Mouse (Mus musculus): ENCODE data around the gene Gp9. TPM values are rescaled to one million over a fixed set of nuclear protein-coding genes. Genes with fewer than 3 reads are reported as not detected.

Gene Gp9
- polyA plus RNA-seq, 1 experiment from 2014 or later: 3.3 TPM

GRCm38 (mm10) chr6:87795385-87796150, 17.7 kb downstream of the Gp9 start:
- ATAC-seq (replicated peaks; ENCODE audit: low FRiP score, low TSS enrichment, low read depth) (no peak), DNase-seq (ENCODE audit: low spot score) (no peak)
- H3K9ac ChIP-seq (ENCODE audit: low read length): no peak overlapping the region
- H3K4me1 ChIP-seq (replicated peaks; ENCODE audit: control insufficient read depth, insufficient read depth, low read length): no peaks in the 10 kb centered on the region
- H3K4me3 ChIP-seq (ENCODE audit: low read depth, low read length): no peak overlapping the region
- no peak overlapping the region for H3K27ac ChIP-seq (ENCODE audit: low read depth)
- H3K27me3 ChIP-seq (replicated peaks; ENCODE audit: control insufficient read depth, insufficient read depth, low read length): no peaks in the 10 kb centered on the region
- no peak overlapping the region for H3K4me2 ChIP-seq (ENCODE audit: low read length)
- 71% methylated on average over 6 of the region's 6 CpGs for WGBS
- H3K36me3 ChIP-seq (ENCODE audit: control insufficient read depth, insufficient read depth, low read length): peaks cover 8% of the 10 kb centered on the region; the same call in 1 of the 2 replicates
- no peaks in the 10 kb centered on the region for H3K9me3 ChIP-seq (ENCODE audit: control insufficient read depth, low read length)

GRCm38 (mm10) chr6:87796251-87796880, 18.5 kb downstream of the Gp9 start:
- peaks cover 8% of the 10 kb centered on the region; the same call in 1 of the 2 replicates for H3K36me3 ChIP-seq (ENCODE audit: control insufficient read depth, insufficient read depth, low read length)
- no peak overlapping the region for H3K4me3 ChIP-seq (ENCODE audit: low read depth, low read length)
- DNase-seq (ENCODE audit: low spot score) (no peak), ATAC-seq (replicated peaks; ENCODE audit: low FRiP score, low TSS enrichment, low read depth) (no peak)
- H3K4me2 ChIP-seq (ENCODE audit: low read length): no peak overlapping the region
- no peak overlapping the region for H3K9ac ChIP-seq (ENCODE audit: low read length)
- H3K9me3 ChIP-seq (ENCODE audit: control insufficient read depth, low read length): no peaks in the 10 kb centered on the region
- H3K27ac ChIP-seq (ENCODE audit: low read depth): no peak overlapping the region
- WGBS: 66% methylated on average over 6 of the region's 6 CpGs
- H3K4me1 ChIP-seq (replicated peaks; ENCODE audit: control insufficient read depth, insufficient read depth, low read length): no peaks in the 10 kb centered on the region
- no peaks in the 10 kb centered on the region for H3K27me3 ChIP-seq (replicated peaks; ENCODE audit: control insufficient read depth, insufficient read depth, low read length)

- H3K4me2 ChIP-seq (ENCODE audit: low read length): no peak overlapping the region
- no peaks in the 10 kb centered on the region for H3K4me1 ChIP-seq (replicated peaks; ENCODE audit: control insufficient read depth, insufficient read depth, low read length)
- WGBS: 10% methylated on average over 2 of the region's 2 CpGs
- DNase-seq (ENCODE audit: low spot score): no peak
- H3K27ac ChIP-seq (ENCODE audit: low read depth): no peak overlapping the region
- H3K4me3 ChIP-seq (ENCODE audit: low read depth, low read length): no peak overlapping the region
- no peak overlapping the region for H3K9ac ChIP-seq (ENCODE audit: low read length)
- no peaks in the 10 kb centered on the region for H3K9me3 ChIP-seq (ENCODE audit: control insufficient read depth, low read length)
- no peak for ATAC-seq (replicated peaks; ENCODE audit: low FRiP score, low TSS enrichment, low read depth)
- H3K27me3 ChIP-seq (replicated peaks; ENCODE audit: control insufficient read depth, insufficient read depth, low read length): no peaks in the 10 kb centered on the region
- peaks cover 4% of the 10 kb centered on the region; the same call in 1 of the 2 replicates for H3K36me3 ChIP-seq (ENCODE audit: control insufficient read depth, insufficient read depth, low read length)
Observed at GRCm38 (mm10) chr6:87797321-87797720, 19.4 kb downstream of the Gp9 start.

GRCm38 (mm10) chr6:87799576-87799975, 21.7 kb downstream of the Gp9 start:
- WGBS: 90% methylated on average over 6 of the region's 6 CpGs
- ATAC-seq (replicated peaks; ENCODE audit: low FRiP score, low TSS enrichment, low read depth): no peak
- no peak overlapping the region for H3K4me3 ChIP-seq (ENCODE audit: low read depth, low read length)

GRCm38 (mm10) chr6:87802462-87802861, 24.6 kb downstream of the Gp9 start:
- H3K9me3 ChIP-seq (ENCODE audit: control insufficient read depth, low read length): no peaks in the 10 kb centered on the region
- no peaks in the 10 kb centered on the region for H3K36me3 ChIP-seq (ENCODE audit: control insufficient read depth, insufficient read depth, low read length)
- no peak overlapping the region for H3K9ac ChIP-seq (ENCODE audit: low read length)
- 0 out of 2 replicates have a peak, but pooled peaks cover 3% of the 10 kb centered on the region for H3K4me1 ChIP-seq (replicated peaks; ENCODE audit: control insufficient read depth, insufficient read depth, low read length)
- H3K4me3 ChIP-seq (ENCODE audit: low read depth, low read length): no peak overlapping the region
- WGBS: 70% methylated on average over 7 of the region's 7 CpGs
- no peak for DNase-seq (ENCODE audit: low spot score)
- H3K4me2 ChIP-seq (ENCODE audit: low read length): no peak overlapping the region
- no peak overlapping the region for H3K27ac ChIP-seq (ENCODE audit: low read depth)
- no peak for ATAC-seq (replicated peaks; ENCODE audit: low FRiP score, low TSS enrichment, low read depth)
- no peaks in the 10 kb centered on the region for H3K27me3 ChIP-seq (replicated peaks; ENCODE audit: control insufficient read depth, insufficient read depth, low read length)

More at GRCm38 (mm10) chr6:87799576-87799975, 21.7 kb downstream of the Gp9 start:
- DNase-seq (ENCODE audit: low spot score): no peak
- H3K4me1 ChIP-seq (replicated peaks; ENCODE audit: control insufficient read depth, insufficient read depth, low read length): no peaks in the 10 kb centered on the region
- H3K9me3 ChIP-seq (ENCODE audit: control insufficient read depth, low read length): no peaks in the 10 kb centered on the region
- no peaks in the 10 kb centered on the region for H3K36me3 ChIP-seq (ENCODE audit: control insufficient read depth, insufficient read depth, low read length)
- no peaks in the 10 kb centered on the region for H3K27me3 ChIP-seq (replicated peaks; ENCODE audit: control insufficient read depth, insufficient read depth, low read length)
- H3K4me2 ChIP-seq (ENCODE audit: low read length): no peak overlapping the region
- no peak overlapping the region for H3K9ac ChIP-seq (ENCODE audit: low read length)
- H3K27ac ChIP-seq (ENCODE audit: low read depth): no peak overlapping the region

- no peak overlapping the region for H3K4me2 ChIP-seq (ENCODE audit: low read length)
- 0 out of 2 replicates have a peak, but pooled peaks cover 3% of the 10 kb centered on the region for H3K4me1 ChIP-seq (replicated peaks; ENCODE audit: control insufficient read depth, insufficient read depth, low read length)
- no peak overlapping the region for H3K9ac ChIP-seq (ENCODE audit: low read length)
- WGBS: 91% methylated on average over 1 of the region's 1 CpGs
- H3K4me3 ChIP-seq (ENCODE audit: low read depth, low read length): no peak overlapping the region
- no peaks in the 10 kb centered on the region for H3K27me3 ChIP-seq (replicated peaks; ENCODE audit: control insufficient read depth, insufficient read depth, low read length)
- ATAC-seq (replicated peaks; ENCODE audit: low FRiP score, low TSS enrichment, low read depth): no peak
- no peak for DNase-seq (ENCODE audit: low spot score)
- H3K9me3 ChIP-seq (ENCODE audit: control insufficient read depth, low read length): no peaks in the 10 kb centered on the region
- no peak overlapping the region for H3K27ac ChIP-seq (ENCODE audit: low read depth)
- no peaks in the 10 kb centered on the region for H3K36me3 ChIP-seq (ENCODE audit: control insufficient read depth, insufficient read depth, low read length)
Observed at GRCm38 (mm10) chr6:87804036-87804435, 26.2 kb downstream of the Gp9 start.

- Histone ChIP-seq H3K36me3 (ENCODE audit: control insufficient read depth, insufficient read depth, low read length) (no peaks in the 10 kb centered on the region), H3K27me3 (replicated peaks; ENCODE audit: control insufficient read depth, insufficient read depth, low read length) (no peaks in the 10 kb centered on the region), H3K9me3 (ENCODE audit: control insufficient read depth, low read length) (no peaks in the 10 kb centered on the region), H3K9ac (ENCODE audit: low read length) (no peak overlapping the region), H3K4me2 (ENCODE audit: low read length) (no peak overlapping the region), H3K4me1 (replicated peaks; ENCODE audit: control insufficient read depth, insufficient read depth, low read length) (0 out of 2 replicates have a peak, but pooled peaks cover 5% of the 10 kb centered on the region), H3K27ac (ENCODE audit: low read depth) (no peak overlapping the region), H3K4me3 (ENCODE audit: low read depth, low read length) (no peak overlapping the region)
- 64% methylated on average over 7 of the region's 7 CpGs for WGBS
- ATAC-seq (replicated peaks; ENCODE audit: low FRiP score, low TSS enrichment, low read depth): no peak
- no peak for DNase-seq (ENCODE audit: low spot score)
Observed at GRCm38 (mm10) chr6:87804886-87805285, 27.0 kb downstream of the Gp9 start.

GRCm38 (mm10) chr6:87805448-87805847, 27.6 kb downstream of the Gp9 start:
- no peak overlapping the region for H3K9ac ChIP-seq (ENCODE audit: low read length)
- no peak overlapping the region for H3K27ac ChIP-seq (ENCODE audit: low read depth)
- 86% methylated on average over 7 of the region's 7 CpGs for WGBS
- H3K9me3 ChIP-seq (ENCODE audit: control insufficient read depth, low read length): no peaks in the 10 kb centered on the region
- H3K36me3 ChIP-seq (ENCODE audit: control insufficient read depth, insufficient read depth, low read length): no peaks in the 10 kb centered on the region
- ATAC-seq (replicated peaks; ENCODE audit: low FRiP score, low TSS enrichment, low read depth) (no peak), DNase-seq (ENCODE audit: low spot score) (no peak)
- no peak overlapping the region for H3K4me3 ChIP-seq (ENCODE audit: low read depth, low read length)
- H3K27me3 ChIP-seq (replicated peaks; ENCODE audit: control insufficient read depth, insufficient read depth, low read length): no peaks in the 10 kb centered on the region
- H3K4me1 ChIP-seq (replicated peaks; ENCODE audit: control insufficient read depth, insufficient read depth, low read length): peaks cover 11% of the 10 kb centered on the region
- H3K4me2 ChIP-seq (ENCODE audit: low read length): no peak overlapping the region
